Mouse (Mus musculus): ENCODE measurements around the gene Morf4l1. TPM values are rescaled to one million over a fixed set of nuclear protein-coding genes. Genes with fewer than 3 reads are reported as not detected.
A peak's percentile ranks its signal among the peaks of the same experiment; 100 is the strongest.

Gene Morf4l1
- polyA plus RNA-seq, 1 experiment from 2014 or later, result 575 TPM

GRCm38 (mm10) chr9:90128636-90129201 lies 14.1 kb upstream of the Morf4l1 start:
- no peak overlapping the region for H3K4me3 ChIP-seq (replicated peaks)
- H3K9me3 ChIP-seq, result no peaks in the 10 kb centered on the region
- no peaks in the 10 kb centered on the region for H3K4me1 ChIP-seq (replicated peaks)
- no peak overlapping the region for H3K4me2 ChIP-seq (replicated peaks)
- H3K36me3 ChIP-seq, result no peaks in the 10 kb centered on the region
- no peak overlapping the region for H3K9ac ChIP-seq (replicated peaks)
- 87% methylated on average over 6 of the region's 6 CpGs for WGBS
- no peaks in the 10 kb centered on the region for H3K27me3 ChIP-seq
- no peak for ATAC-seq
- H3K27ac ChIP-seq, result no peak overlapping the region

GRCm38 (mm10) chr9:90127146-90127545 lies 12.6 kb upstream of the Morf4l1 start:
- ATAC-seq, result no peak
- H3K9ac ChIP-seq (replicated peaks), result no peak overlapping the region
- no peak overlapping the region for H3K4me2 ChIP-seq (replicated peaks)
- H3K4me3 ChIP-seq (replicated peaks), result no peak overlapping the region
- H3K27me3 ChIP-seq, result no peaks in the 10 kb centered on the region
- 72% methylated on average over 6 of the region's 6 CpGs for WGBS
- no peaks in the 10 kb centered on the region for H3K4me1 ChIP-seq (replicated peaks)
- H3K9me3 ChIP-seq, result no peaks in the 10 kb centered on the region
- H3K27ac ChIP-seq, result no peak overlapping the region
- no peaks in the 10 kb centered on the region for H3K36me3 ChIP-seq

GRCm38 (mm10) chr9:90126260-90127010 lies 11.9 kb upstream of the Morf4l1 start:
- H3K27me3 ChIP-seq, result no peaks in the 10 kb centered on the region
- no peaks in the 10 kb centered on the region for H3K36me3 ChIP-seq
- peak; percentile 50; the same call in 1 of the 2 replicates for ATAC-seq
- peak overlapping the region; percentile 14 for H3K4me3 ChIP-seq (replicated peaks)
- no peaks in the 10 kb centered on the region for H3K9me3 ChIP-seq
- H3K4me2 ChIP-seq (replicated peaks), result peak overlapping the region; percentile 41
- 2% methylated on average over 30 of the region's 30 CpGs for WGBS
- H3K27ac ChIP-seq, result no peak overlapping the region
- H3K4me1 ChIP-seq (replicated peaks), result no peaks in the 10 kb centered on the region
- H3K9ac ChIP-seq (replicated peaks), result no peak overlapping the region

GRCm38 (mm10) chr9:90125416-90126099 lies 11.0 kb upstream of the Morf4l1 start:
- WGBS, result 7% methylated on average over 7 of the region's 7 CpGs
- Histone ChIP-seq H3K4me1 (replicated peaks) (no peaks in the 10 kb centered on the region), H3K27me3 (no peaks in the 10 kb centered on the region), H3K4me2 (replicated peaks) (peak overlapping the region; percentile 41), H3K9me3 (no peaks in the 10 kb centered on the region), H3K4me3 (replicated peaks) (peak overlapping the region; percentile 14; the same call in 1 of the 2 replicates), H3K36me3 (no peaks in the 10 kb centered on the region), H3K9ac (replicated peaks) (no peak overlapping the region), H3K27ac (no peak overlapping the region)
- no peak for ATAC-seq

- H3K4me2 ChIP-seq (replicated peaks), result no peak overlapping the region
Observed at GRCm38 (mm10) chr9:90124873-90125245, 10.3 kb upstream of the Morf4l1 start.

GRCm38 (mm10) chr9:90124156-90124872 lies 9.7 kb upstream of the Morf4l1 start:
- Histone ChIP-seq H3K4me3 (replicated peaks) (no peak overlapping the region), H3K9me3 (no peaks in the 10 kb centered on the region), H3K36me3 (no peaks in the 10 kb centered on the region), H3K4me1 (replicated peaks) (no peaks in the 10 kb centered on the region), H3K27me3 (no peaks in the 10 kb centered on the region), H3K4me2 (replicated peaks) (no peak overlapping the region), H3K9ac (replicated peaks) (no peak overlapping the region), H3K27ac (no peak overlapping the region)
- ATAC-seq, result peak; percentile 55
- WGBS, result 35% methylated on average over 11 of the region's 11 CpGs

More at GRCm38 (mm10) chr9:90124873-90125245, 10.3 kb upstream of the Morf4l1 start:
- 43% methylated on average over 8 of the region's 8 CpGs for WGBS
- Histone ChIP-seq H3K4me3 (replicated peaks) (no peak overlapping the region), H3K9ac (replicated peaks) (no peak overlapping the region), H3K27me3 (no peaks in the 10 kb centered on the region), H3K27ac (no peak overlapping the region), H3K36me3 (no peaks in the 10 kb centered on the region), H3K4me1 (replicated peaks) (no peaks in the 10 kb centered on the region), H3K9me3 (no peaks in the 10 kb centered on the region)
- ATAC-seq, result peak; percentile 46; the same call in 1 of the 2 replicates

GRCm38 (mm10) chr9:90122246-90122740 lies 7.7 kb upstream of the Morf4l1 start:
- ATAC-seq, result no peak
- H3K9ac ChIP-seq (replicated peaks), result no peak overlapping the region
- no peak overlapping the region for H3K4me3 ChIP-seq (replicated peaks)
- H3K36me3 ChIP-seq, result no peaks in the 10 kb centered on the region
- no peaks in the 10 kb centered on the region for H3K4me1 ChIP-seq (replicated peaks)
- no peak overlapping the region for H3K27ac ChIP-seq
- peaks cover 2% of the 10 kb centered on the region for H3K27me3 ChIP-seq
- no peak overlapping the region for H3K4me2 ChIP-seq (replicated peaks)
- H3K9me3 ChIP-seq, result no peaks in the 10 kb centered on the region
- WGBS, result 81% methylated on average over 4 of the region's 4 CpGs

- H3K9me3 ChIP-seq, result no peaks in the 10 kb centered on the region
- H3K4me3 ChIP-seq (replicated peaks), result no peak overlapping the region
Observed at GRCm38 (mm10) chr9:90117234-90117633, 2.7 kb upstream of the Morf4l1 start.

GRCm38 (mm10) chr9:90115308-90115700 lies 730 bp upstream of the Morf4l1 start:
- H3K4me3 ChIP-seq (replicated peaks), result peak overlapping the region; percentile 93
- no peaks in the 10 kb centered on the region for H3K36me3 ChIP-seq
- peak overlapping the region; percentile 72 for H3K4me2 ChIP-seq (replicated peaks)
- H3K9me3 ChIP-seq, result no peaks in the 10 kb centered on the region
- H3K4me1 ChIP-seq (replicated peaks), result peaks cover 27% of the 10 kb centered on the region
- no peak for ATAC-seq
- H3K9ac ChIP-seq (replicated peaks), result peak overlapping the region; percentile 69; the same call in 1 of the 2 replicates
- peaks cover 6% of the 10 kb centered on the region for H3K27me3 ChIP-seq
- H3K27ac ChIP-seq, result 0 out of 2 replicates have a peak overlapping the region, but pooled peaks have one; percentile 71

More at GRCm38 (mm10) chr9:90117234-90117633, 2.7 kb upstream of the Morf4l1 start:
- H3K36me3 ChIP-seq, result no peaks in the 10 kb centered on the region
- no peak overlapping the region for H3K27ac ChIP-seq
- no peak overlapping the region for H3K9ac ChIP-seq (replicated peaks)
- no peak overlapping the region for H3K4me2 ChIP-seq (replicated peaks)
- no peak for ATAC-seq
- H3K4me1 ChIP-seq (replicated peaks), result peaks cover 14% of the 10 kb centered on the region
- peaks cover 6% of the 10 kb centered on the region for H3K27me3 ChIP-seq

GRCm38 (mm10) chr9:90113651-90114566 lies 665 bp downstream of the Morf4l1 start:
- Histone ChIP-seq H3K36me3 (0 out of 2 replicates have a peak, but pooled peaks cover 7% of the 10 kb centered on the region), H3K9ac (replicated peaks) (peak overlapping the region; percentile 96), H3K27me3 (peaks cover 6% of the 10 kb centered on the region), H3K4me2 (replicated peaks) (peak overlapping the region; percentile 90), H3K4me1 (replicated peaks) (peaks cover 40% of the 10 kb centered on the region), H3K9me3 (no peaks in the 10 kb centered on the region), H3K4me3 (replicated peaks) (peak overlapping the region; percentile 93), H3K27ac (peak overlapping the region; percentile 99)
- under 1% methylated on average over 81 of the region's 82 CpGs for WGBS
- ATAC-seq, result peak; percentile 85

- Histone ChIP-seq H3K27ac (peak overlapping the region; percentile 99), H3K9ac (replicated peaks) (peak overlapping the region; percentile 96), H3K9me3 (no peaks in the 10 kb centered on the region), H3K4me3 (replicated peaks) (peak overlapping the region; percentile 93), H3K27me3 (peaks cover 6% of the 10 kb centered on the region), H3K4me2 (replicated peaks) (peak overlapping the region; percentile 90), H3K4me1 (replicated peaks) (peaks cover 47% of the 10 kb centered on the region), H3K36me3 (peaks cover 14% of the 10 kb centered on the region)
- no peak for ATAC-seq
- WGBS, result 2% methylated on average over 13 of the region's 13 CpGs
Observed at GRCm38 (mm10) chr9:90113151-90113550, 1.4 kb downstream of the Morf4l1 start.

All from midbrain, embryonic 13.5 days (tissue).